Mouse (Mus musculus) right cerebral cortex, adult 18-20 months (tissue): ENCODE results near the gene 1110051M20Rik.

Experiments used
- DNase-seq: peaks from one replicate; pipeline ENCODE4 v3.0.0; 2022; ENCODE audit warnings: mixed read lengths

Gene 1110051M20Rik

GRCm38 (mm10) chr2:91299156-91299555 lies 145.3 kb downstream of the 1110051M20Rik start:
- no peak for DNase-seq

GRCm38 (mm10) chr2:91295895-91296294 lies 148.6 kb downstream of the 1110051M20Rik start:
- DNase-seq = no peak

DNA sequence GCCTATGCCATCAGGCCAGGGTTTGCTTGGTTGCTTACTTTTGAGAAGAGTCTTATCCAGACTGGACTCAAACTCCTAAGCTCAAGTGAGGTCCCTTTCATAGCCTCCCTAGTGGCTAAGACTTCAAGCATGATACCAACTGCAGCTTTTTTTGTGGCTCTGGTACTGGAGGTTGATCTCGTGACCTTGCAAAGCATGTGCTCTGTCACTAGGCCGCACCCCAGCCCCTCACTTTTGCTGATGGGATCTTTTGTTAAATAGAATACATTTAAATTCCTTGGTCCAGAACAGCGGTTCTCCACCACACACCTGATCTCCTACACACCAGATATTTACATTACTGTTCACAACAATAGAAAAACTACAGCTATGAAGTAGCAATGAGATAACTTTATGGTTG lies 150.3 kb downstream of the 1110051M20Rik start:
- no peak for DNase-seq

- DNase-seq = no peak
Measured at GRCm38 (mm10) chr2:91291197-91292007, 153.1 kb downstream of the 1110051M20Rik start.

DNA sequence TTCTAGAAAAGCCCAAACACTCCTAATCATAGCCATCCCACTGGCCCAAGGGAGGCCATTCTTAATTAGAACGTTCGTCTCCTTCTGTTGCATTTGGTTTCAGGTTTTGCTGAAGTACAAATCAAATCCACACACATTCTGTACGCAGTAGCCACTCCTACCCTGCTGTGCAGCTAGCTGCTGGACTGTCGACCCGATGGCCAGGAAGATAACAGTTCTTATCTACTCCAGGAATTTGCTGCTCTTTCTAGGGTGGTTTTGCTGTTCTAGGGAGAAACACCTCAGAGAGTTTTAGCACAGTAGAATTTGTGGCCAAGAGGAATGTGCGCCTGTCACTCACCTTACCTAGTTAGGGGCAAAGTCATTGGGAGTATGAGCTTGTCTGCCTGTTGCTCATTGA lies 156.9 kb downstream of the 1110051M20Rik start:
- no peak for DNase-seq

DNA sequence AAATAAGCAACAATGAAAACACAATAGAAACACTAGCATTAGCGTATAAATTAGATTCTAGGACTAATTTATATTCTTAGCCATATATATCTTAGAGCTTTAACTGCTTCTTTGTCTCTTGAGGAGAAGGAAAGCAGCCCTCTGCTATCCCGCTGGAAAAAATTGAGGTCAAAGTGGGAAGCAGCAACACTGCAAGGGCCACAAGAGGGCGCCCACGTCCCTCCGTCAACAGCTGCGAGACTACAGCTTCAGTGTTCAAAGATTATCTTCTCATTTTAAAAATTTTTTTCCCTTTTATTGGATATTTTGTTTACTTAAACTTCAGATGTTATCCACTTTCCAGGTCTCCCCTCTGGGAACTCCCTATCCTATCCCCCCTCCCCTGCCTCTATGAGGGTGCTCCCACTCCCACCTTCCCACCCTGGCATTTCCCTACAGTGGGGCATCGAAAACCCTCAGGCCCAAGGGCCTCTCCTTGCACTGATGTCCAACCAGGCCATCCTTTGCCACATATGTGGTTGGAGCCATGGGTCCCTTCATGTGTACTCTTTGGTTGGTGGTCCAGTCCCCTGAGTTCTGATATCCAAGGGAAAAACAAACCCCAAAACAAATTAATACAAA lies 158.5 kb downstream of the 1110051M20Rik start:
- peak; percentile 75 for DNase-seq

- peak; percentile 46 for DNase-seq
Measured at GRCm38 (mm10) chr2:91284375-91285199, 159.9 kb downstream of the 1110051M20Rik start.

GRCm38 (mm10) chr2:91283972-91284371 lies 160.5 kb downstream of the 1110051M20Rik start:
- DNase-seq = no peak

- no peak for DNase-seq
Measured at GRCm38 (mm10) chr2:91281366-91281765, 163.1 kb downstream of the 1110051M20Rik start.

DNA sequence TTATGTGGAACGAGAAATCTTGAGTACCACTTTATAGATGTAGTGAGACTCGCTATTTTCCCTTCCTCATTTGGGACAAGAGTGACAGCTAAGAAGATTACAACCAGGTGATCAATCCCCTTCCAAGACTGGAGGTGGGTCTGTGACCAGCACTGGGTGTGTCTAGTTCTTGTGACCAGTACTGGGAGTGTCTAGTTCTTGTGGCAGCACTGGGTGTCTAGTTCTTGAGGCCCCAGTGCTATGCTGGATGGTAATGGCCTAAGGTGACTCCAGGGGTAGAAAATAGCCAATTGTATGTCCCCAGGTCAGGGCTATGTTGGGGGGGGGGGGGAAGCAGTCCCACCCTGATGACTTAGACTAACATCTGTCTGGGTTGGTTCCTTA lies 165.1 kb downstream of the 1110051M20Rik start:
- no peak for DNase-seq

- peak; percentile 52 for DNase-seq
Measured at GRCm38 (mm10) chr2:91278749-91279371, 165.6 kb downstream of the 1110051M20Rik start.

GRCm38 (mm10) chr2:91269687-91270133 lies 174.8 kb downstream of the 1110051M20Rik start:
- no peak for DNase-seq

GRCm38 (mm10) chr2:91268706-91269105 lies 175.8 kb downstream of the 1110051M20Rik start:
- DNase-seq = no peak

DNA sequence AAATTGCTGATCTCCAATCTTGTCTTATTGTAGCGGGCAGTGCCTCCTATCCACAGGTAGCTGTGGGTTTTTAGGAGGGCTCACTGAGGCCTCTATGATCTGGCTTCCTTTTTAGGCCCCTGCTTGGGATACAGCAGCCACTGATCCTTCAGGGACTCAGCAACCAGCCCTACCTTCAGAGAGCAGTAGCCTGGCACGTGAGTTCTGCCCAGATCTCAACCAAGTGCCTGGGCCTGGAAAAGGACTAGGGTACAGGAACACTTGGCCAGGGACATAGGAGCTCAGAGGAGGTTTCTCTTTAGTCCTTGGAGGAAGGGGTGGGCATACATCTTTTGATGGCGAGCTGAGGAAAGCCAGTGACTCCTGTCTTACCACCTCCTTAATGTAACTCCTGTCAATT lies 176.5 kb downstream of the 1110051M20Rik start:
- no peak for DNase-seq

- peak; percentile 99 for DNase-seq
Measured at GRCm38 (mm10) chr2:91264711-91265681, 179.5 kb downstream of the 1110051M20Rik start, which contains the start of gene Arfgap2. Gene Arfgap2, plus strand, starts transcription at chr2:91264974.

- no peak for DNase-seq
Measured at GRCm38 (mm10) chr2:91263692-91264660, 180.5 kb downstream of the 1110051M20Rik start.

DNA sequence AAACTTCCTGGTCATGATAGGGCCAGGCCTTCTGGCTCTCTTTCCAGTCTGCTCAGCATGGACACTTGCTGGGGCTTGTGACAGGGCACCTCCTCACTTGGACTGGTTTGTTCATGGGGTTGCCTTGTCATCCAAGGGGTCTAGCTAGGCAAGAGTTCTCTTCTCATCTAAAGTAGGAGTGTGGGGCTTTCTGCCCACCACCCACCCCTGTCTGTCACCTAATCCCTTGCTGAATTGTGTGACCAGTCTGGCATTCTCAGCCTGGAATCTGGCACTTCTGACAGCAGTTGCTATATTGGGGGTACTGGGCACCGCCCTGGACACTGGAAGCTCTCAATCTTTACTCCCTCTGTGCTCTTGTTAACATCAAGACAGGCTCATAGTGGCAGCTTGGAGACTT lies 185.0 kb downstream of the 1110051M20Rik start:
- DNase-seq = no peak

GRCm38 (mm10) chr2:91258830-91259229 lies 185.7 kb downstream of the 1110051M20Rik start:
- DNase-seq = no peak

DNA sequence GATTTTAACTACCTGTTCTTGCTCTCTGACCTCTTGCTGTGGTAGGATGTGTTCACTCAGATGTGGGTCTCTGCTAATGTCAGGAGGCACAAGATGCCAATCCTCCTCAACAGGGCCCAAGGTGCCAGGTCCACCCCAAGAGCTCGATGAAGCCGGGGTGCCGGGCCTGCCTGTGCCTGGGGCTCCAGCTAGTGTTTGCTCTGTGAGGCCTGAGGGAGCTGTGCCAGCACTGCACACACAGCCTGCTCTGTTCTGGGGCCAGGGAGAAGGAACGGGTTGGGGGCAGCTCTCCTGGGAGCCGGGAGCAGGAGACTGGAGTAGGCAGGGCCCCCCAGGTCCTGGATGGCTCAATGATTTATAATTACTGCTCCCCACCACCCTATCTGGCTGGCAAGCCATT lies 186.4 kb downstream of the 1110051M20Rik start:
- DNase-seq = peak; percentile 54
